Mouse (Mus musculus): Measurements from ENCODE around the gene Strbp.

- TF ChIP-seq POLR2A (IDR thresholded peaks at IDR 0.05; ENCODE audit: borderline replicate concordance, insufficient read depth, low read length): no peak
- TF ChIP-seq CTCF (IDR thresholded peaks at IDR 0.05; ENCODE audit: borderline replicate concordance, insufficient read depth, low read depth, low read length): no peak
Observed at GRCm38 (mm10) chr2:37566035-37566434, 137.6 kb downstream of the Strbp start.

All from cerebellum, adult 2 months (tissue).